Mouse (Mus musculus): ENCODE results near the gene Igfbpl1. TPM values are rescaled to one million over a fixed set of nuclear protein-coding genes. Genes with fewer than 3 reads are reported as not detected.

Gene Igfbpl1
- total and polyA plus RNA-seq, 3 experiments = not detected

GRCm38 (mm10) chr4:45766774-45767173 lies 59.9 kb downstream of the Igfbpl1 start:
- no peaks in the 10 kb centered on the region for H3K79me2 ChIP-seq (ENCODE audit: control insufficient read depth, insufficient read depth, low read length, poor library complexity)
- peaks cover 0 to 5% of the 10 kb centered on the region in 2 experiments; a peak in 3 of 4 replicates for H3K27me3 ChIP-seq (ENCODE audit: control insufficient read depth in 1 of 2, insufficient read depth in 2 of 2, low read length in 2 of 2)
- H3K9ac ChIP-seq (ENCODE audit: control insufficient read depth, low read depth, low read length, poor library complexity, severe bottlenecking) = no peak overlapping the region
- no peak overlapping the region for H3K4me3 ChIP-seq (ENCODE audit: control insufficient read depth in 1 of 2, insufficient read depth in 1 of 2, low read depth in 2 of 2, low read length in 2 of 2)
- DNase-seq (ENCODE audit: low read depth, low spot score) = no peak
- H3K4me1 ChIP-seq (ENCODE audit: control insufficient read depth in 1 of 2, insufficient read depth in 2 of 2, low read length in 2 of 2) = no peaks in the 10 kb centered on the region
- no peak overlapping the region for H3K27ac ChIP-seq (ENCODE audit: control insufficient read depth, low read depth, low read length)
- no peaks in the 10 kb centered on the region for H3K9me3 ChIP-seq (replicated peaks; ENCODE audit: insufficient read depth, low read length)
- TF ChIP-seq TCF12 (IDR thresholded peaks at IDR 0.05; ENCODE audit: low read depth, low read length) = no peak
- no peak for TF ChIP-seq MYB (IDR thresholded peaks at IDR 0.05; ENCODE audit: low read depth, low read length)
- no peak for TF ChIP-seq ZMIZ1 (IDR thresholded peaks at IDR 0.05; ENCODE audit: low read depth, low read length)
- TF ChIP-seq ZC3H11A (IDR thresholded peaks at IDR 0.05; ENCODE audit: low read depth, low read length) = no peak
- TF ChIP-seq POLR2A (IDR thresholded peaks at IDR 0.05; ENCODE audit: control insufficient read depth in 1 of 2, insufficient read depth in 1 of 2, low read depth in 1 of 2, low read length in 2 of 2, poor library complexity in 1 of 2) = no peak
- no peak for TF ChIP-seq HCFC1 (IDR thresholded peaks at IDR 0.05; ENCODE audit: low read depth, low read length)
- no peak for TF ChIP-seq TBP (IDR thresholded peaks at IDR 0.05; ENCODE audit: low read depth, low read length)
- no peak for TF ChIP-seq ELF1 (IDR thresholded peaks at IDR 0.05; ENCODE audit: low read depth, low read length)
- TF ChIP-seq MYC (IDR thresholded peaks at IDR 0.05; ENCODE audit: low read depth, low read length) = no peak
- no peak for TF ChIP-seq POLR2AphosphoS5 (IDR thresholded peaks at IDR 0.05; ENCODE audit: borderline replicate concordance, low read depth, low read length)
- TF ChIP-seq KAT2A (conservative IDR thresholded peaks at IDR 0.05; ENCODE audit: low read depth, low read length) = no peak
- TF ChIP-seq BHLHE40 (IDR thresholded peaks at IDR 0.05; ENCODE audit: borderline replicate concordance, low read depth, low read length) = no peak
- TF ChIP-seq MAX (IDR thresholded peaks at IDR 0.05; ENCODE audit: low read length) = no peak
- TF ChIP-seq SIN3A (IDR thresholded peaks at IDR 0.05; ENCODE audit: low read length) = no peak
- no peak for TF ChIP-seq ETS1 (IDR thresholded peaks at IDR 0.05; ENCODE audit: low read depth, low read length)
- no peak for TF ChIP-seq MXI1 (IDR thresholded peaks at IDR 0.05; ENCODE audit: low read depth, low read length)
- TF ChIP-seq JUND (IDR thresholded peaks at IDR 0.05; ENCODE audit: low read depth, low read length) = no peak
- TF ChIP-seq CHD1 (IDR thresholded peaks at IDR 0.05; ENCODE audit: low read depth, low read length) = no peak
- H3K36me3 ChIP-seq (ENCODE audit: control insufficient read depth in 1 of 2, insufficient read depth in 2 of 2, low read length in 2 of 2) = no peaks in the 10 kb centered on the region

- TF ChIP-seq ZMIZ1 (IDR thresholded peaks at IDR 0.05; ENCODE audit: low read depth, low read length) (no peak), USF1 (IDR thresholded peaks at IDR 0.05; ENCODE audit: low read depth, low read length) (no peak), SMC3 (IDR thresholded peaks at IDR 0.05; ENCODE audit: low read depth, low read length) (no peak), CTCF (IDR thresholded peaks at IDR 0.05 in 2 of 3, conservative IDR thresholded peaks at IDR 0.05 in 1 of 3; ENCODE audit: control insufficient read depth in 1 of 3, insufficient read depth in 1 of 3, low read depth in 2 of 3, low read length in 3 of 3, poor library complexity in 1 of 3, severe bottlenecking in 1 of 3) (no peak), MXI1 (IDR thresholded peaks at IDR 0.05; ENCODE audit: low read depth, low read length) (no peak), E2F4 (IDR thresholded peaks at IDR 0.05; ENCODE audit: borderline replicate concordance, low read depth, low read length) (no peak), RCOR1 (IDR thresholded peaks at IDR 0.05; ENCODE audit: low read depth, low read length) (no peak), MYC (IDR thresholded peaks at IDR 0.05; ENCODE audit: low read depth, low read length) (no peak)
- no peaks in the 10 kb centered on the region for H3K9me3 ChIP-seq (replicated peaks; ENCODE audit: insufficient read depth, low read length)
- no peak overlapping the region for H3K4me3 ChIP-seq (ENCODE audit: control insufficient read depth in 1 of 2, insufficient read depth in 1 of 2, low read depth in 2 of 2, low read length in 2 of 2)
- H3K4me1 ChIP-seq (ENCODE audit: control insufficient read depth in 1 of 2, insufficient read depth in 2 of 2, low read length in 2 of 2) = no peaks in the 10 kb centered on the region
- no peaks in the 10 kb centered on the region for H3K36me3 ChIP-seq (ENCODE audit: control insufficient read depth in 1 of 2, insufficient read depth in 2 of 2, low read length in 2 of 2)
- H3K9ac ChIP-seq (ENCODE audit: control insufficient read depth, low read depth, low read length, poor library complexity, severe bottlenecking) = no peak overlapping the region
- no peak overlapping the region for H3K27ac ChIP-seq (ENCODE audit: control insufficient read depth, low read depth, low read length)
- DNase-seq (ENCODE audit: low read depth, low spot score) = no peak
- peaks cover 0 to 5% of the 10 kb centered on the region in 2 experiments; a peak in 3 of 4 replicates for H3K27me3 ChIP-seq (ENCODE audit: control insufficient read depth in 1 of 2, insufficient read depth in 2 of 2, low read length in 2 of 2)
- H3K79me2 ChIP-seq (ENCODE audit: control insufficient read depth, insufficient read depth, low read length, poor library complexity) = no peaks in the 10 kb centered on the region
Measured at GRCm38 (mm10) chr4:45765565-45766201, 61.0 kb downstream of the Igfbpl1 start.

Measured in MEL (cell line).